Mouse (Mus musculus): ENCODE results near the gene Hist1h4b.

Gene Hist1h4b

DNA sequence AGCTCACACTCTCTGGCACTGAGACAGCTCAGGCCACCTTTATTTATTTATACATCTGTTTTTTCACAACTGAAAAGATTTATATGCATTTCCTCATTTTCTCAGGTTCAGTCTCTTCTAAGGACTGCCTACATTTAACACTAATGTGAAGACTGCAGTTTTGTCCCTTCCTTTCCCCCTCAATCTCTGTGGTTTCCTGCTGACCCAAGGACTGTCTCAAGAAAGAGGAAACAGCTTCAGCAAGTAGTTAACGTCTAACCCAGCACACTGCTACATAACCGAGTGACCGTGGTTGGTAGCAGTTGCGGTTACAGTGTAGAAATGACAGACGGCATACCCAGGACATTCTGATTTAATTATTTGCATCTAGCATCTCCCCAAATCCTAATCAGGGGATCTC, 42.6 kb downstream of the Hist1h4b start:
- DNase-seq (ENCODE audit: low read depth, low spot score): no peak

DNA sequence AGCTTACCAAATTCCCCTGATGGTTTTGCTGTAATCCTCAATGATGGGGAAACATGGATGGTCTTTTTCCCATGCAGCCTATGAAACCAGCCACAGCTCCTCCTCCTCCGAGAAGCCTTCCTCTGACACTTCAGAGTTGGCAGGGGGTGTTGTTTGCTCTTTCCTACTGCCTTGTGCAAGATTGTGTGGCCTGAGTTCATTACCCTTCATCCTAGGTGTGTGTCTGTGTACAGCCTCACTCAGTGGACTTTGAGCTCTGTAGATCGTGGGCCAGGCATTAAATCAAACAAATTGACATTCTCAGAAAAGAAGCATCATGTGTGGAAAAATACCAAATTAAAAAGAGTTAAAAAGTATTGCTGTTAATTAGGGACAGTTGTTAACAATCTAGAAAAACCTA, 47.7 kb downstream of the Hist1h4b start:
- no peak for DNase-seq (ENCODE audit: low read depth, low spot score)

DNA sequence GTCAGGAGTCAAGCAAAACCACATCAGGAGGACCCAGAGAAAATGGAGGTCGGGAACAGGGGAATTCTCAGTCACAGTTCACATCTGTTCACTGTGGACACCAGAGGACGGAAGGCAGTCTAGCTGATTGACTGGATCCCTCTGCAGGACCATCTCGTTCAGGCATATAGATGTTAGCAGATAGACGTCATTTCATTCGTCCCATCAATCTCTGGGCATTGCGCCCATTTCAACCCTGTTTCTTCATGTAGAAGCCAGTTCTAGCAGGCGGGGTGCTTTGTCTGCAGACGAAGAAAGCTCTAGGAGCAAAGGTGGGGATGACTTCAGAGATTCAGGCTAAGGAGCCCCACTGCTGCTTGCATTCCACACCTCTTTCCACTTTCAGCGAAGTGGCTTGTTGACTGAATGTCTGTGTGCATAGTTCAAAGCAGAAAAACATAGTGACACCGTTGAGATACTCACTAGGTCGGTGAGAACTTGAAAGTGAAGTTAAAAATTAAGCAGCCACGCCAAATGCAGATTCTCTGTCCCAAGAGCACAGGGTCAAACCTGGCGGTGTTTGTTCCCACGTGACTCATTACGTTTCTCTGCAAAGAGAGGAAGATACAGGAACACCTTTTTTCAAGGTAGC, 49.7 kb downstream of the Hist1h4b start, which contains the start of gene Slc17a2:
Gene Slc17a2 (plus strand): TSS at position 572 of the 631 bp plus-strand sequence.
- DNase-seq (ENCODE audit: low read depth, low spot score): no peak

All from ZHBTc4 (cell line).